Mouse (Mus musculus) heart, postnatal 0 days (tissue): Measurements from ENCODE around the gene Mb21d2. TPM values are rescaled to one million over a fixed set of nuclear protein-coding genes. Genes with fewer than 3 reads are reported as not detected.

ENCODE experiments used
- ATAC-seq: fragments of 200-750 bp; cut with Nextera tagmentation; 2 replicates; pipeline ENCODE4 v1.8.0; 2017; ENCODE audit warnings: low read depth, moderate number of reproducible peaks, moderate library complexity; ENCODE audit not compliant: insufficient read depth
- DNase-seq: peaks from one replicate; pipeline ENCODE4 v3.0.0-alpha.2; 2016; ENCODE audit warnings: low spot score
- H3K27ac ChIP-seq: fragments of 300-500 bp; sonication (generic); 2 replicates; pipeline ENCODE4 v1.5.1; 2014; ENCODE audit warnings: low read depth, mild to moderate bottlenecking
- H3K27me3 ChIP-seq: fragments of 300-500 bp; sonication (generic); 2 replicates; pipeline ENCODE4 v1.6.1; 2014; ENCODE audit warnings: low read length, mixed read lengths; ENCODE audit not compliant: control insufficient read depth, insufficient read depth
- H3K36me3 ChIP-seq: fragments of 300-500 bp; sonication (generic); replicated peaks from 2 replicates; pipeline ENCODE4 v1.6.1; 2014; ENCODE audit warnings: low read length, mixed read lengths; ENCODE audit not compliant: control insufficient read depth, insufficient read depth
- H3K4me1 ChIP-seq: fragments of 300-500 bp; sonication (generic); 2 replicates; pipeline ENCODE4 v1.6.1; 2014; ENCODE audit warnings: antibody characterized with exemption; ENCODE audit not compliant: control insufficient read depth, insufficient read depth
- H3K4me2 ChIP-seq: fragments of 300-500 bp; sonication (generic); 2 replicates; pipeline ENCODE4 v1.6.1; 2014; ENCODE audit warnings: low read depth, mild to moderate bottlenecking, low read length, moderate library complexity
- H3K4me3 ChIP-seq: fragments of 300-500 bp; sonication (generic); 2 replicates; pipeline ENCODE4 v1.5.1; 2014; ENCODE audit warnings: low read depth, low read length
- H3K9ac ChIP-seq: fragments of 300-500 bp; sonication (generic); replicated peaks from 2 replicates; pipeline ENCODE4 v1.6.1; 2014; ENCODE audit warnings: low read depth, low read length, mixed read lengths
- H3K9me3 ChIP-seq: fragments of 300-500 bp; sonication (generic); replicated peaks from 2 replicates; pipeline ENCODE4 v1.6.1; 2016; ENCODE audit warnings: low read length; ENCODE audit not compliant: control insufficient read depth
- CTCF ChIP-seq: IDR thresholded peaks from 2 replicates; pipeline ENCODE4 v1.5.1; 2016; ENCODE audit warnings: antibody characterized with exemption, control low read depth, low read depth
- EP300 ChIP-seq: IDR thresholded peaks from 2 replicates; pipeline ENCODE4 v1.6.1; 2016; ENCODE audit warnings: antibody characterized with exemption, low read depth
- WGBS: fragments of 180-500 bp; shearing (Covaris S2); extraction: QIAGEN DNeasy Blood & Tissue Kit; methylation state at CpG from one replicate; pipeline ENCODE4 v1.1.7; 2014; 5-methylcytosine and 5-hydroxymethylcytosine counted together
- polyA plus RNA-seq: library from polyadenylated mRNA; unstranded; fragments of >200 nt; fragmentation: Nextera tagmentation; extraction: Ambion mirVana; gene quantifications from 2 replicates; pipeline ENCODE4 v1.2.1, GENCODE M21; 2015
- total RNA-seq: library from RNA; depleted of rRNA; stranded (reverse); fragments of >200 nt; gene quantifications from 2 replicates; pipeline ENCODE4 v1.2.3, GENCODE M21; 2014; ENCODE audit warnings: low replicate concordance

The Mb21d2 gene
- total and polyA plus RNA-seq, 2 experiments from 2014 or later: 1.9 to 15.6 TPM

DNA sequence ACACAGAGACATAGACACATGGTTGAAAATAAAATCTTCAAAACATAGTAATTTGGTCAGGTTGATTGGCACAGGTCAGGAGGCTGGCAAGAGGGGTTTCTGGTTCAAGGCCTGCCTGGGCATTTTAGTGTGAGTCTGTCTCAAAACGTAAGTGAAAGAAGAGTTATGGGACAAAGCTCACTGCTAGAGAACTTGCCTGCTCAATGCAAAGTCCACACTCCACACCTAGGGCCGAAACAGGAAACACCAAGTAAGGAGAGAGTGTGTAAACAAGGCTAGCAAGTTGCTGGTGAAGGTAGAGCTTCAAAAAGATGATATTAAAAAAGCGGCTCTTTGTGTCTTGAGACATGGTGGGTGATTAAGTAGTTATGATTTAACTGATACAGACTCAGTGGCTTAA is 84.1 kb downstream of the Mb21d2 start:
- ATAC-seq (no peak), DNase-seq (no peak)
- Histone ChIP-seq H3K4me2 (no peak overlapping the region), H3K9me3 (peaks cover 6% of the 10 kb centered on the region; the same call in 1 of the 2 replicates), H3K36me3 (no peaks in the 10 kb centered on the region), H3K4me1 (no peaks in the 10 kb centered on the region; the same call in 1 of the 2 replicates), H3K4me3 (no peak overlapping the region), H3K27me3 (no peaks in the 10 kb centered on the region), H3K27ac (no peak overlapping the region), H3K9ac (no peak overlapping the region)
- WGBS: 88% methylated on average over 3 of the region's 3 CpGs
- TF ChIP-seq CTCF: no peak
- no peak for TF ChIP-seq EP300

DNA sequence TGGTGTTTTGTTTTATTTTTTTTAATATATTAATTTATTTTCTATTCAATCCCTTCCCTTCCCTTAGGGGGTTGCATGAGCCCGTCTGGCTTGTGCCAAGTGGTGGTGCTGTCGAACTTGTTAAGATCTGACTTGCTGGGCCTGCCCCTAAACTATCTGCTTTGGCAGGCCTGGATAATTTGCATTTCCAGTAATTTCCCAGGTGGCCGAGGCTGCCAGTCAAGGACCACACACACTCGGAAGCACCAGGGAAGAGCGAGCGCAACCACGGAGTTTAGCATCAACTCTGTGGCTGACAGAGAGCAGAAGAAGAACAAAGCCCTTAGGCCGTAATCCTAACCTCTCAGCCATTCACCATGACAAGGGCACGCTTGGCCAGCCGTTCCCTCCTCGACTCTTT is 88.4 kb downstream of the Mb21d2 start:
- no peaks in the 10 kb centered on the region for H3K36me3 ChIP-seq
- H3K9me3 ChIP-seq: no peaks in the 10 kb centered on the region
- no peaks in the 10 kb centered on the region; the same call in 1 of the 2 replicates for H3K4me1 ChIP-seq
- no peaks in the 10 kb centered on the region for H3K27me3 ChIP-seq
- no peak overlapping the region for H3K4me3 ChIP-seq
- WGBS: 36% methylated on average over 11 of the region's 11 CpGs
- no peak for TF ChIP-seq EP300
- TF ChIP-seq CTCF: peak; percentile 4; the same call in 1 of the 2 replicates
- H3K4me2 ChIP-seq: no peak overlapping the region
- no peak for ATAC-seq
- H3K9ac ChIP-seq: no peak overlapping the region
- no peak for DNase-seq
- H3K27ac ChIP-seq: no peak overlapping the region

DNA sequence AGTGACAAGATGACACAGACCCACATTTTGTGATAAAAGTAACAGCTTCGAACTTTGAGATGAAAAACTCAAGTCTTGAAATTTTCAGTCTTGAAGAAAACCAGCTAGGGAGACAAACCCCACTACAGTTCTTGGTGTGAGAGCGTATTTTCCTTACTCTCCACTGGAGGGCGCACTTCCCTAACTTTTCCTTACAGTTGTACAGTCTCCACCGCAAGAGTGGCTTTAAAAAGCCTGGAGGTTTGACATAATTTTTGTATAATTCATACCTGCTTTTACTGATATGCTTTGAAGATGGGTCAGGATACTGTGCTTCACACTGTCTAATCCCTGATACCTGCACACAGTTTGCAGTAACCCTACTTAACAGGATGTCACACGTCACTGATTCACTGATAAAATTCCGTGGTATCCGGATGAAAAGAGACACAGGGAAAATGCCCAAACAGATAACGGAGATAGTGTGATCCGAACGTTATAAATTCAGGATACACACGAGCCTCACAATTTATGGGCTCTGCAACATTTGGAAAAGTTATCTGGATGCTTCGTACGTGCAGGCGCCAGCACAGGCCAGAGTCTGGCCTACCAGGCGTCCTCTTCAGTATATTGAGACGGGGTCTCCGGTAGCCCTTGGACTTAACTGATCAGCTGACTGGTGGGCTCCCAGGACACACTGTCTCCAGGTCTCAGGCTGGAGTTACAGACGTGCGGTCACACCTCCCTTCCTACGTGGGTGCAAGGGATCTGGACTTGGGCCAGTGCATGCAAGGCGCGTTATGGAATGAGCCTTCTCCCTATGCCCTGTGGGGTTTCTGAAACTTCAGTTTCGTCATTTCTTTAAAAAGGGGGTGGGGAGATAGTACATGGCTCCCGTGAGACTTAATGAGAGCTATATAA is 89.1 kb downstream of the Mb21d2 start:
- no peaks in the 10 kb centered on the region; the same call in 1 of the 2 replicates for H3K4me1 ChIP-seq
- 43% methylated on average over 24 of the region's 24 CpGs for WGBS
- no peak overlapping the region for H3K4me3 ChIP-seq
- no peaks in the 10 kb centered on the region for H3K27me3 ChIP-seq
- H3K27ac ChIP-seq: no peak overlapping the region
- H3K36me3 ChIP-seq: no peaks in the 10 kb centered on the region
- H3K9me3 ChIP-seq: no peaks in the 10 kb centered on the region
- TF ChIP-seq EP300 (no peak), CTCF (peak; percentile 83)
- peak overlapping the region; percentile 7; the same call in 1 of the 2 replicates for H3K4me2 ChIP-seq
- ATAC-seq (peak; percentile 53; the same call in 1 of the 2 replicates), DNase-seq (peak; percentile 74)
- no peak overlapping the region for H3K9ac ChIP-seq

DNA sequence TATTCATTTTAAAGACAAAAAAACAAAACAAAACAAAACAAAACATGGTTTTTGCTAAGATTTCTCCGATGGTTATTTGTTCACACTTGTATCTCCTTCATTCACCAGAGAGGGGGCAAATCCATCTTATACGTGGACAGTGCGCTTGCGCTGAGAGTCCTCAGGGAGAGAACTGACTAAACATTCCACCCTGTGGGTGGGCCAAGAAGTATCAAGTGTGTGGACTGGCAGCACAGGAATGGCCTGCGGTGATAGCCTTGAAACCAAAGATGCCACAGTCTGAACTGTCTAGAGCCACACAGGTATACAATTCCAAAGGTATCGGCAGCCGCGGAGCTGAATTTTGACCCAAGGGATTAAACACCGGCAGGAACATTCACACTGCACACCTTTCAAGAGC is 89.9 kb downstream of the Mb21d2 start:
- H3K4me3 ChIP-seq: no peak overlapping the region
- H3K4me2 ChIP-seq: no peak overlapping the region
- no peaks in the 10 kb centered on the region; the same call in 1 of the 2 replicates for H3K4me1 ChIP-seq
- H3K27ac ChIP-seq: no peak overlapping the region
- no peak for TF ChIP-seq CTCF
- no peak for TF ChIP-seq EP300
- H3K36me3 ChIP-seq: no peaks in the 10 kb centered on the region
- 80% methylated on average over 9 of the region's 9 CpGs for WGBS
- no peaks in the 10 kb centered on the region for H3K9me3 ChIP-seq
- DNase-seq: no peak
- H3K27me3 ChIP-seq: no peaks in the 10 kb centered on the region
- ATAC-seq: no peak
- H3K9ac ChIP-seq: no peak overlapping the region

DNA sequence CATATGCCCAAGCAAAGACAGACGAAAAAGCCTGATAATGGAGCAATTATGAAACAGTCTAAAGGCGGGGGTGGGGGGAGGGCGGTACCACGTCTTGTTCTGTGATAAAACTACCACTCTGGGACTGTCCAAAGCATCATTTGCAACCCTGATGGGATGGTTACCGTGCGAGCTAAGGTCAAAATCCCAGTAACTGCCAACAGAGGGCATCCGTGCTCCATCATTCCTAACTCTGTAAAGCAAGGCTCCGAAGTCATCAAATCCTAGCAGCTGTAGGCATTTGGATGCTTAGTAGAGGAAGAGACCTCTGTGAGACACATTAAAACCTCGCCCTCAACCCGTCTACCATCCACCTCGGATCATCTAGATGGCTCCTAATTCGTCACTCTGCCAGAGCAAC is 91.5 kb downstream of the Mb21d2 start:
- WGBS: 15% methylated on average over 12 of the region's 12 CpGs
- Histone ChIP-seq H3K4me1 (no peaks in the 10 kb centered on the region; the same call in 1 of the 2 replicates), H3K4me2 (no peak overlapping the region), H3K36me3 (no peaks in the 10 kb centered on the region), H3K9me3 (no peaks in the 10 kb centered on the region), H3K4me3 (no peak overlapping the region), H3K27ac (no peak overlapping the region), H3K9ac (no peak overlapping the region), H3K27me3 (no peaks in the 10 kb centered on the region)
- peak; percentile 83 for TF ChIP-seq CTCF
- no peak for TF ChIP-seq EP300
- peak; percentile 40 for DNase-seq
- peak; percentile 34; the same call in 1 of the 2 replicates for ATAC-seq
